Mouse (Mus musculus): ENCODE data around the gene Phf5a. TPM values are rescaled to one million over a fixed set of nuclear protein-coding genes. Genes with fewer than 3 reads are reported as not detected.

The Phf5a gene
- total RNA-seq, 1 experiment from 2014 or later = 42.9 TPM

DNA sequence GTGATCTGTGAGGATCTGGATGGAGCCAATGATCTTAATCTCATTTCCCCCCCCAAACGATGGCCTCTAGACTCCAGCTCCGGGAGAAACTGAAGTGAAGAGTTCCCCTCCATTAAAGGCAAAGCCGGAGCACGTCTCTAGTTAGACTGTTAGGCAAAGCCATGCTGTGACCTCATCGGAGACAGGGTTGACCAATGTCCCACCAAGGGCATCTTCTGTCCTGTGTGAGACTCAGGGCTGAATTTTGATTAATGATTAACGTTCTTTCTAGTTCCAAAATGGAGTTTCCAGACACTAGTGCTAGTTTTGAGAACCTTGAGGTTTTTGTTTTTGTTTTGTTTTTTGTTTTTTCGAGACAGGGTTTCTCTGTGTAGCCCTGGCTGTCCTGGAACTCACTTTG lies 18.6 kb downstream of the Phf5a start:
- ATAC-seq (ENCODE audit: extremely low read depth, insufficient number of reproducible peaks, low FRiP score, poor library complexity, severe bottlenecking) = no peak

DNA sequence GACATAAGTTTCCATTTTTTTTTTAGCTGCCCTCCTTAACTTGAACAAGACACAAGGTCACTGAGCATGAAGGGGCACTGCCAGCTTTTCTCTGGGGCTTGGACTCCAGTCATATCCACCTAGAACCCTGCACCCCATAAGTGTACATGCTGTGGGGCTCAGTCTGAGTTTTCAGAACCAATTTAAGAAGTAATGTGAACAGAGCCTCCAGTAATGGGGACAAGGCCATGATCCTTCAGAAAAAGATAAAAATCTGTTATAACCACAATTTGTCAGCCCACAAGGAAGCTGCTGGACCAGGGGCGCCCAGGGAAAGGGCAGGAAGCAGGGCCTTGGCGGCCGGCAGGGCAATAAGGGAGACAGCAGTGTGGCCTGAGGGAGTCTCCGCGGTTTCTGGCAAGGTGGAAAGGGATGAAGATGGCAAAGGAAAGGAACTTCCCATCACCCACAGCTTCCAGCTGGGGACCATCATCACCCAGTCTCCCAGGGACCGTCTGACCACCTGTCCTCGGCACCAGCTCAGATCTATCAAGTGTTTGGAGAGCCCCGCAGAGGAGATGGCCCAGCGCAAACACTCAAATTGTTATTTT lies 19.2 kb downstream of the Phf5a start:
- no peak for ATAC-seq (ENCODE audit: extremely low read depth, insufficient number of reproducible peaks, low FRiP score, poor library complexity, severe bottlenecking)

DNA sequence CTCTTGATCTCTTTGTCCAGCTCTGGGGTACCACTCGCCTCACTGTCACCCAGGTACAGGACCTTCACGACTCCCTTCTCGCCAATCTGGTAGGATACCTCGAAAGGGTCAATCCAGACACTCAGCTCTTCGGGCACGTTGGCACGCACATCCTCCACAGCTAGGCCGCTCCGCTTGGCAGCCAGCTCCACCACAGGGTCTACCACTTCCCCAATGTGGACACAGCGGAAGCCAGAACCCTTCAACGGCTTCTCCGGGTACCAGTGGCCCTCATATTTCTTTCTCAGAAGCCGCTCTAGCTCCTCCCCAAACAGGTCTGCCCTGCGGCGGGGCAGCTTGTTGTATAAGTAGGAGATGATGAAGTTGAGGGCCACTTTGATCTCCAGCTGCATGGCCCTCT lies 20.3 kb downstream of the Phf5a start:
- ATAC-seq (ENCODE audit: extremely low read depth, insufficient number of reproducible peaks, low FRiP score, poor library complexity, severe bottlenecking) = 0 out of 2 replicates have a peak, but pooled peaks have one; percentile 6

DNA sequence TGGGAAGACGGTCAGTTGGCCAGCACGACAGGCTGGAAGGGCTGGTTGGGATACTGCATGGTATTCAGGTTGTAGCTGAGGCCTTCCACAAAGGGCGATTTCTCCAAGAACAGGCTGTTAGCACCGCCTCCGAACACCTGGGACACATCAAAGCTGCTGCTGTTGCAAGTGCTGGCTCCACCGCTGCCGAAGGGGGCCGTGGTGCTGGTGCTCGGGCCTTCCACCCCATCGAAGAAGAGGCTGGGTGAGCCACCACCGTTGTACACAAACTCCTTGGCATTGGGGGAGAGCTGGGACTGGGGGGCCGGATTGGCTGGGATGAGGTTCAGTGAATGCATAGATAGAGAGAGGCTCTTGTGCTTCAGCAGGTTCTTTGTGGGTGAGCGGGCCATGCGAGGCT lies 21.0 kb downstream of the Phf5a start:
- ATAC-seq (ENCODE audit: extremely low read depth, insufficient number of reproducible peaks, low FRiP score, poor library complexity, severe bottlenecking) = no peak

DNA sequence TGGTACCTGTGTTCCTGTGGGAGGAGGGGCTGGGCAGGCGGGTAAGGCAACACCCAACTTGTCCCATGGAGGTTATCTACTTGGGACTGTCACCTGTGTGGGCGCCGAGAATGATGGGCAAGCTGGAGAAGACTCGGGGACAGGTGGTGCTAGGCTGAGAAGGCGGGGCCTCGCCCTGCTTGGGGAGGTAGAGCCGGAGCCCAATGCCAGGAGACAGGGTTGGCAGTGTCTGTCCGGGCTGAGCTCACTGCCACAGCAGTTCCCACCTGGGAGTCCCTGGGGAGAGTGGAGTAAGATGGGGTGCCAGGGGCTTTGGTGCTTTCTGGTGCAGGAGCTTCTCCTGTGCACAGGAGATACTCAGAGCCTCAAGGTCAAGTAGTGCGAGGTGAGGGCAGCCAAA lies 22.6 kb downstream of the Phf5a start:
- no peak for ATAC-seq (ENCODE audit: extremely low read depth, insufficient number of reproducible peaks, low FRiP score, poor library complexity, severe bottlenecking)

DNA sequence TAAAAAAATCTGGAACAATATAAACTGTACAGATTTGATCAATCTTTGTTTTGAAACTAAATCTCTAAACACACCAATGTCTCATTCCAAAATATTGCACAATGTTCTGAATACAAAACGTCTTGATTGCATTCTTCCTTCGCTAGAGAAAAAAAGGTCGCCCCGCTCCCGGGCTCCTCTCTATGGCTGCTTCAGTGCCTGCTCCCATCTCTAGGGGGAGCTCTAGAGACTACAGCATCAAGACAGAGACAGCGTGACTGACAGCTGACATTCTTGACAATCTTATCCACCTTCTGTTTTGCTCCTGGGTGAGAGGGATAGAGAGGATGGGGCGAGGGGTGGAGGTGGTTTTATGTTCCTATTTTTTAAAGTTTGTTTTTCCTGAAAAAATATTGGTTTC lies 23.4 kb downstream of the Phf5a start:
- ATAC-seq (ENCODE audit: extremely low read depth, insufficient number of reproducible peaks, low FRiP score, poor library complexity, severe bottlenecking) = peak; percentile 73

DNA sequence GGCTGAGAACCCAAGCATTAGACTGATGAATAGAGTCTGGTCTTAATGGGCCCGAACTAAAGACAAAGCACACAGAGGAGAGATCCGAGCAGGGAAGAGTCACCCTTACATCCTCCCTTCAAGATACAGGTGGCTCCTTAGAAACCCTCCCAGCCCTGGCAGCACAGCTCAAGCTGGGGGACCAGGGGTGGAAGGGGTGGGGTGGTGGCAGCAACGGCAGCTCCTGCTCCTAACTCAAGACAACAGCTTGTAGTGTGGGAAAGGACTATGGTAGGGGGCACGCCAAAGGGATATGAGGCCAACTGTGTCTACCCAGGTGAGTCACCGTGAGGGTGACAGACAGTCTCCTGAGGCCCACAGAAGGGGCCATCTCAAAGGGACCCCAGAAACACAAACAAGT lies 23.9 kb downstream of the Phf5a start:
- no peak for ATAC-seq (ENCODE audit: extremely low read depth, insufficient number of reproducible peaks, low FRiP score, poor library complexity, severe bottlenecking)

DNA sequence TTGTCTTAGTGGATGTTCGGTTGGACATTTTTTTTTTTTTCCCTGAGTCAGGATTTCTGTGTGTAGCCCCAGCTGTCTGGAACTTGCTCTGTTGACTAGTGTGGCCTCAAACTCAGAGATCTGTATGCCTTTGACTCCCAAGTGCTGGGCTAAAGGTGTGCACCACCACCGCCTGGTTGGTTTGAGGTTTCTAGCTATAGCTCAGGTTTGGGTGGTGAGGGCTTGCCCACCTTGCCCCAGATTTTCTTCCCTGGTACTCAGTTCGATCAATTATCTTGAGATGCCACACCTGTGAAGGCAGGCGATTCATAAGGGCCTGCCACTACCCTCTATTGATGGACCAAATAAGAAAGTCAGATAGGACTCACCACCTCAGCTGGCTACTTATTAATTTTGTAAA lies 24.6 kb downstream of the Phf5a start:
- no peak for ATAC-seq (ENCODE audit: extremely low read depth, insufficient number of reproducible peaks, low FRiP score, poor library complexity, severe bottlenecking)

DNA sequence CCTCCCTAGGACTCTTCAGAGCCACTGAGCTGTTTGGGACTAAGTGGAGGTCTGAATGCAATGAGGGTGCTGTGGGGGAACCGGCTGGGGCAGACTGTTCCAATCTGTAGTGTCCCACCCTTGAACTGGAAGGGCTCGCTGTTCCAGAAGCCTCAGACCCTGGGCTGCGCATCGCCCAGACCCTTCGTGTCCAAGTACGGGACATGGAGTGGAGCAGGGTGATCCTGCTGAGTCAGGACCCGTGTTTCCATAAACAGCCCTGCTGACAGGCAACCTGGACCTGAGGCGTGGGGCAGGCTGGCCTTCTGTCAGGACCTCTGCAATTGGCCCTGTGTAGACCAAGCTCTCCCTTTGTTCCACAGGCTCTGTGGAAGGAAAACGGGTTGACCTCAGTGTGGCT lies 25.0 kb downstream of the Phf5a start:
- no peak for ATAC-seq (ENCODE audit: extremely low read depth, insufficient number of reproducible peaks, low FRiP score, poor library complexity, severe bottlenecking)

DNA sequence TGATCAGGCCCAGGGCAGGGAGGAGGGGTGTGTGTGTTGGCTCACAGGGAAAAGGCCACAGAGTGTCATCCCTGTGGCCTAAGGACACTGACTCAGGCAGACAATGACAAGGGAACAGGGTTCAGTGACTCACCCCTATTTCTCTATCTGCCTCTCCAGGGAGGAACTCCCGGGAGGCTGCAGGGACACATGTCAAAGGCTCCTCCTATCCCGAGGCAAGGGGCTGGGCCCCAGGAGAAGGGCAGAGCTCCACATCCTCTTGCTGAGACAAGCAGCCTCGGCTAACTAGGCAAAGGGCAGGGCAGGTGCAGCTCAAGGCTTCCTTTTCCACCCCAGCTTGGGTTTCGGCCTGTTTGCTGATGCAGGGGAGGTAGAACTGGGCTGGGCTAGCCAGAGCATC lies 26.0 kb downstream of the Phf5a start:
- ATAC-seq (ENCODE audit: extremely low read depth, insufficient number of reproducible peaks, low FRiP score, poor library complexity, severe bottlenecking) = no peak

DNA sequence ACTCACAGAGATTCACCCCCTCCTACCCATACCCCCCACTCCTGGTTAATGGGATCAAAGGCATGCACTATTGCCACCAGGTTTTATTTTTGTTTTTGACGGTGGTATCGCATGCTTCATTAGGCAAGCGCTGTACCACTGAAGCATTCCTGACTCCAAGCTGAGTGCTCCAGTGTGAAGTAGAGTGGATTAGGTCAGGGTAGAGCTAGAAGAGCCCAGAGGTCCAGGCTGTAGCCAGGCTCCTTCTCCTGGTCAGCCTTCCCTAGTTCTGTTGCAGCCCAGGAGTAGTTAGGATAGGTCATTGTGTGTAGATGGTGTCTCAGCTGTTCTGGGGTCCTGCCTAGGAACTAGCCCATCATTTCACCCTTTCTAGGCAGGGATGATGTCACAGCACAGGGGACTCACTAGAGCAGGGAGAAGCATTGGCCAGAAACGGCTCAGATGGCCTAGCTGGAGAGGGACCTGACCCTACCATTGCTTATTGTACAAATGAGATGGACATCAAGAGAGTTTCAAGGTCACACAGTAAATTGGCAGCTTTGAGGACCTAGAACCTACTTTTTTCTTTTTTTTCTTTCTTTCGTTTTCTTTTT lies 26.6 kb downstream of the Phf5a start:
- ATAC-seq (ENCODE audit: extremely low read depth, insufficient number of reproducible peaks, low FRiP score, poor library complexity, severe bottlenecking) = no peak

DNA sequence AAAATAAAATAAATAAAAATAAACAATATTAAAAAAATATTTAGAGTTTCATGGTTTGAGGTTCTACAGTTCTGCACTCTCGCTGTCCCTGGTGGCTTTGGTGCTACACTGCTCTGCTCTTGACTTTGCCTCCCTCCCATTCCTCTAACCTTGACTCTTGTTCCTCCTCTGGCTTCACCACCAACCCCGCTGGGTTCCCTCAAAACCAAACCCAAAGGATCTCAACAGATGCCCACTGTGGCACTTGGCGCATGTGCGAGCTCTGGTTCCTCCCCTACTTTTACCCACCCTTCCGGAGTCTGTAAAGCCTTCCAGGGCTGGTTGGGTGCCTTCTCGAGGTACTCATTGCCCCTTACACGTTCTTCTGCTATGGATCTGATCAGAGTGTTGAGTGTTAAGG lies 29.4 kb downstream of the Phf5a start:
- ATAC-seq (ENCODE audit: extremely low read depth, insufficient number of reproducible peaks, low FRiP score, poor library complexity, severe bottlenecking) = no peak

DNA sequence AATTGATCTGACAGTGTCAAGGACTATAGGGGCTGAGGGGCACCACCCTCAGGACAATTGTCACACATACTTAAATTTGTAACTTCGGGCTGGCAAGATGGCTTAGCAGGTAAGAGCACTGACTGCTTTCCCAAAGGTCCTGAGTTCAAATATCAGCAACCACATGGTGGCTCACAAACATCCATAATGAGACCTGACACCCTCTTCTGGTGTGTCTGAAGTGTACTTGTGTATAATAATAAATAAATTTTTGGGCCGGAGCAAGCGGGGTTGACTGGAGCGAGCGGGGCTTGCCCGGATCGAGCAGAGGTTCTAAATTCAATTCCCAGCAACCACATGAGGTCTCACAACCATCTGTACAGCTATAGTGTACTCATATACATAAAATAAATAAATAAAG lies 31.4 kb downstream of the Phf5a start:
- ATAC-seq (ENCODE audit: extremely low read depth, insufficient number of reproducible peaks, low FRiP score, poor library complexity, severe bottlenecking) = no peak

DNA sequence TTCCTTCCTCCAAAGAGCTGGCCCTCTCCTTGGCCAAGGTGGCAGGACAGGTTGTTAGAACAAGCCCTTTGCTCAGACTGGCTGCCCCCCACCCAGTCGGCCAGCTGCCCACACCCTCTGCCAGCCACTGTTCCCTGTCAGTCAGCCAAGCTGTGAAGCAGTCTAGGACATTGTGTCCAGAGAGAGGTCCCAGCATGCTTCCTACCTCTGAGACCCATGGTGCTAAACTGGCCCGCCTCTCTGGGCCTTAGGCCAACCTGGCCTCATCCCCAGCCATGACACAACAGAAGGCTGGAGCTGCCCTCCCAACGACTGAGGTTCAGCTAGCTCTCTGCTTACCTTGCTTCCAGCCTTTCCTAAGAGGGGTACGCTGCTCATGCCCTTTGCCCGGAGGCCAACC lies 32.1 kb downstream of the Phf5a start:
- ATAC-seq (ENCODE audit: extremely low read depth, insufficient number of reproducible peaks, low FRiP score, poor library complexity, severe bottlenecking) = no peak

DNA sequence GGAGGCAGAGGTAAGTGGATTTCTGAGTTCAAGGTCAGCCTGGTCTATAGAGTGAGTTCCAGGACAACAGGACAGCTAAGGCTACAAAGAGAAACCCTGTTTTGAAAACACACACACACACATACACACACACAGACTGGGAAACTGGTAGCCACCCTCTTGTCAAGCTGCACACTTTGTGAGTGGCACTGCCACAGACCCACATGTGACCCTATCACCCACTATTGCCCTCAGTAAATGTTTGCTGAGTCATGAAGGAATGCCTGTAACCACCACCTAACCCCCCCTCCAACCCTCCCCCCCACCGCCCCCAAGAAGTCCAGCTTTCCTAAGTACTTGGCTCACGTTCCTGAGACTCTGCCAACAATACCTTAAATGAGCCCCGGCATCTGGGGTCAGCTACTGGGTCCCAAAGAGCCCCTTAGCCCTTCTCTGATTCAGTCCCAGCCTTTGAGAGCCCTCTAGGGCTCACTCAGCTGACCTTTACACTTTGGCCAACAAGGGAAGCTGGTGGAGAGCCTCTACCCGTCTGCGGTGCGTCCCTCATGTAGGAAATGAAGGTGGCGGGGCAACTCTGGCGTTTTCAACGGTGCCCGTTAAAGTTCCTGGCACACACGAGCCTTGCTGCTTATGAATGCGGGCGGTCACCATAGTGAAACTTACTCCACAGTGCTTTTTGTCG lies 33.0 kb downstream of the Phf5a start:
- ATAC-seq (ENCODE audit: extremely low read depth, insufficient number of reproducible peaks, low FRiP score, poor library complexity, severe bottlenecking) = no peak

DNA sequence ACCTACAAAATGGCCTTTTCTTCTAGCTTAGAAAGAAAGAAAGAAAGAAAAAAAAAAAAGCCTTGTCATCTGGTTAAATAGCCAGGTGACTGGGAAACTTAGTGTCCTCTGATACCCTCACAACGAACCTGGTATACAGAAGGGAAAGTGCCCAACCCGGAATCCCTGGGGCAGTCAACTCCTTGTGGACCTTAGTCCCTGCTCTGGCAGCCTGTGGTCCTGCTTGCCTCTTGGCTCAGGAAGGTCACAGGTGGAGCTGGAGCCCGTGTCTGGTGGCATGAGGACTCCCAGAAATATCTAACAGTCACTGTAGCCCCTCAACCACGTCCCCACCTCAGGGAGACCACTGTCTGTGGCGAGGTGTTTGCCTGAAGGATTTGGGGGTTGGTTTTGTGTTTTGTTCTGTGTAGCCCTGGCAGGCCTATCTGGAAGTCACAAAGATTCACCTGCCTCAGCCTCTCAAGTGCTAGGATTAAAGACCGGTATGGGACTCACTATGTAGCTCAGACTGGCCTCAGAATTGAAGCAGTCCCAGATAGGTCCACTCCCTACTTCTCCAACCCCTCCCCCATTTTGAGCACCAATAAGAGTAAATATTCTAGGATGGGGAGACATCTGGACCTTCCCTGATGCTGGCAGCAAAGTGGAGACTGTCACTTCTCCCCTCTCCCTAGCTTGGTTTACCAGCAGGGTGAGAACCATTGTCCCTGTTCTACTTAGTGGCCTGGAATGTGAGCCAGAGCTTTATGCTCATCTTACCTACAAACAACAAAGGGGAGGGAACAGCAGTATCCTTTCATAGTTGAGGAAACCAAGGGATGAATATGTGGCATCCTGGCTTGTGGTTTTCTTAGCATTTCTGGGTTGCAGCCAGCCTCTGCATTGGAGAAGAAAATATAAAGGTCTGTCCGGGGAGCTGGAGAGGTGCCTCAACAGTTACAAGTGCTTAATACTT lies 34.5 kb downstream of the Phf5a start:
- ATAC-seq (ENCODE audit: extremely low read depth, insufficient number of reproducible peaks, low FRiP score, poor library complexity, severe bottlenecking) = no peak

DNA sequence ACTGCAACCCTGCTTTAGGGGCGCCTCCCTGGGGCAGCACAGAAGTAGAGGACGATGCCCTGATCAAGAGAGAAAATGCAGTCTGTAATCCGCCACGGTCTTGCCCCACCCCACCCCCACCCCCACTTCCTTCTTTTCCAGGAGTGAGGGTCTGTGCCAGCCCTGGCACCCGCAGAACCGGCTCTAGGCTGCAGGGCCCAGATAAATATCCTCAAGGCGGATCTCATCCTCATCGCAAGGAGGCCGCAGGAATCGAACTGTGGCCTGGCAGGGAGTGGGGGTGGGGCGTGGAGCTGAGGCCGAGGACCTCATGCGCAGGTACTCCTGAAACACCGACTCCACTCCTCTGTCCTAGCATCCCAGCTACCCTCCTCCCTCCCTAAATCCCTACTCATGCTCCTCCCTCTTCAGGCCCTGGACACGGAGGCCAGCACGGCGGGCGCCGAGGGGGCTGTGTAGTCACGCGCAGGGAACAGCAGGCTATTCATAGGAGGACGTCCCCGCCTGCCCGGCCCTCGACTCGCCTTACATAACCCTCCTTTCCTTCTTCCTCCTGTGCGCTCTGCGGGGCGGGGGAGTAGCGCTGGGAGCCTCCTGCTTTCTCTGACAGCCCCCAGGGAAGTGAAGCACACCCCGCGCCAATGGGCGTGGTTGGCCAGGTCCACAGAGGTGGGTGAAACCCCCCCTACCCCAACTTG lies 35.4 kb downstream of the Phf5a start:
- ATAC-seq (ENCODE audit: extremely low read depth, insufficient number of reproducible peaks, low FRiP score, poor library complexity, severe bottlenecking) = peak; percentile 23; the same call in 1 of the 2 replicates

DNA sequence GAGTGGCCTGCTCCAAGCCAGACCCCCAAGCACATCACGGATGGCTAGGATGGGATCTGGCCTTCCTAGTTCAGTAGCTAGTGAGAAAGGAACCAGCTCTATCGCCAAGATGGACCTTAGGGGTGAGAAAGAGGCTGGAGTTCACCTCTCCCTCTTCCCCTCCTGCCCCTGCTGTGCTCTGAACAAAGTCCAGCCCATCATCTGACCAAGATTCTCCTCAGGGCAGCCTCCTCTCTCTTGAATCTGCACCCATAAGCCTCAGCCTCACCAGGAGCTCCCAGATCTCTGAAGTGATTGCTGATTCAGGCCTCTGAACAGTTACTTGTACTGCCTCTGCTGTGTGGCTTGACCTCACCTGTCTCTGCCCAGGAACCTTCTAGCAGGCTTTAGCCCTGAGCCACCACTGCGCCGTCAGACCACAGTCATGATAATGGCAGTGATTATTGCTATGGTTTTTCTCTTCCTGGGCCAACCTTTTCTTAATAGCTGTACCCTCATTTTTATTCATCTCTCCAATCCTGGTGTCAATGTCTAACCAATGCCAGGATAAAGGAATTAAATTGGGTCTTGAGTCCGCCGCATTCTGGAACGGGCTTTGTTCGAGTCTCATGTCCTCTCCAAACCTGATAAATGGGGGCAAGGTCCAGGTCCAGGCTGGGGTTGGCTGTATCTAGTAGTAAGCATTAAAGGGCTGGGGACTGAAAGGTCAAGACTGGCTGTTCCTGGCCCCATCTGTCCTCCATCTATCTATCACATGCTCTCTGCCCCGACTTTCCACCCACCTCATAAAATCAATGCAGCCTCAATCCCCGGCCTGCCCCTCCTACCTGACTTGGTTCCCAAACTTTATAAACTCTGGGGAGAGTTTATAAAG lies 36.5 kb downstream of the Phf5a start:
- no peak for ATAC-seq (ENCODE audit: extremely low read depth, insufficient number of reproducible peaks, low FRiP score, poor library complexity, severe bottlenecking)
